Mouse (Mus musculus): ENCODE measurements around the gene D430041D05Rik.

- no peak for TF ChIP-seq CTCF (IDR thresholded peaks at IDR 0.05; ENCODE audit: borderline replicate concordance, extremely low read depth, insufficient read depth, insufficient read length)
- no peak for TF ChIP-seq POLR2A (IDR thresholded peaks at IDR 0.05; ENCODE audit: borderline replicate concordance, extremely low read depth, insufficient read depth, insufficient read length, poor library complexity, severe bottlenecking)
Observed at GRCm38 (mm10) chr2:104144004-104144403, 266.8 kb downstream of the D430041D05Rik start.
